8 mouse cellular contexts compared by ENCODE assay signal in genomic region chr12:102705216-102705871, GRCm38 (mm10). TPM values are rescaled to one million over a fixed set of nuclear protein-coding genes. Genes with fewer than 3 reads are reported as not detected.
DNase-seq lines count a peak whose midpoint lies in the region; ATAC-seq and TF ChIP-seq lines count a peak whose summit lies in the region.

No protein-coding gene starts in this region.

- TF ChIP-seq POLR2A in olfactory bulb, adult 2 months (IDR thresholded peaks at IDR 0.05; ENCODE audit: insufficient read depth, low read depth, low read length) = peak; percentile 38; the same call in 1 of the 2 replicates

- peak; percentile 95 for TF ChIP-seq CTCF in forebrain, postnatal 0 days (IDR thresholded peaks at IDR 0.05; ENCODE audit: low read depth)
- peak; percentile 98 for TF ChIP-seq CTCF in olfactory bulb, adult 2 months (IDR thresholded peaks at IDR 0.05; ENCODE audit: insufficient read depth, low read depth, low read length)

- under 1% methylated on average over 45 of the region's 45 CpGs for WGBS in forebrain, postnatal 0 days
- WGBS in lung, embryonic 15.5 days = 1% methylated on average over 45 of the region's 45 CpGs
- 2% methylated on average over 45 of the region's 45 CpGs for WGBS in olfactory bulb, adult 2 months

- peak; percentile 87 for ATAC-seq in forebrain, postnatal 0 days
- peak; percentile 68 for ATAC-seq in lung, embryonic 15.5 days (ENCODE audit: borderline replicate concordance, extremely low read depth, low FRiP score, low TSS enrichment)

- H3K27ac ChIP-seq in ES-E14 (ENCODE audit: insufficient read depth, low read depth, low read length, poor library complexity, severe bottlenecking) = peak overlapping the region; percentile 76
- peak overlapping the region; percentile 96 for H3K27ac ChIP-seq in forebrain, postnatal 0 days (ENCODE audit: low read depth, low read length)
- peak overlapping the region; percentile 87 for H3K27ac ChIP-seq in lung, embryonic 15.5 days
- peak overlapping the region; percentile 94 for H3K27ac ChIP-seq in olfactory bulb, adult 2 months (ENCODE audit: insufficient read depth, low read depth, low read length)

- peak overlapping the region; percentile 86 for H3K9ac ChIP-seq in ES-E14 (ENCODE audit: insufficient read depth, low read depth, low read length, poor library complexity, severe bottlenecking)
- peak overlapping the region; percentile 90 for H3K9ac ChIP-seq in forebrain, postnatal 0 days
- peak overlapping the region; percentile 77 for H3K9ac ChIP-seq in lung, embryonic 15.5 days

- H3K36me3 ChIP-seq in ES-E14 (ENCODE audit: control insufficient read depth, insufficient read depth, low read length, poor library complexity, severe bottlenecking) = no peaks in the 10 kb centered on the region
- no peaks in the 10 kb centered on the region for H3K36me3 ChIP-seq in forebrain, postnatal 0 days (ENCODE audit: insufficient read depth)
- no peaks in the 10 kb centered on the region for H3K36me3 ChIP-seq in lung, embryonic 15.5 days

- H3K9me3 ChIP-seq in ES-E14 (ENCODE audit: control insufficient read depth, insufficient read depth, low read depth, low read length) = no peaks in the 10 kb centered on the region
- no peaks in the 10 kb centered on the region for H3K9me3 ChIP-seq in forebrain, postnatal 0 days (ENCODE audit: low read length)
- no peaks in the 10 kb centered on the region for H3K9me3 ChIP-seq in lung, embryonic 15.5 days

- H3K4me2 ChIP-seq in forebrain, postnatal 0 days (ENCODE audit: low read depth) = peak overlapping the region; percentile 79
- H3K4me2 ChIP-seq in lung, embryonic 15.5 days = peak overlapping the region; percentile 99

- in situ Hi-C loops in ES-E14 (cut with MboI; ENCODE audit: low sequenced_read_pairs in 2 of 2, unreplicated experiment in 2 of 2) = no loop called here

- DNase-seq in ES-E14 (ENCODE audit: low read depth, low spot score) = peak; percentile 60
- peak; percentile 90 to 97 for DNase-seq in cerebellum, adult 18-20 months
- peak; percentile 94 for DNase-seq in forebrain, postnatal 0 days
- peak; percentile 93 for DNase-seq in heart, postnatal 4 days
- peak; percentile 61 for DNase-seq in layer of hippocampus, adult 9-10 months (ENCODE audit: low spot score)
- DNase-seq in thymus, adult 18-20 months = peak; percentile 73 to 80

- peak overlapping the region; percentile 73 to 92 for H3K4me3 ChIP-seq in ES-E14 (ENCODE audit: insufficient read depth in 1 of 2, low read depth in 1 of 2, low read length in 2 of 2, poor library complexity in 1 of 2, severe bottlenecking in 1 of 2)
- H3K4me3 ChIP-seq in forebrain, postnatal 0 days (ENCODE audit: low read depth, low read length) = peak overlapping the region; percentile 88
- H3K4me3 ChIP-seq in lung, embryonic 15.5 days = peak overlapping the region; percentile 84
- peak overlapping the region; percentile 100 for H3K4me3 ChIP-seq in olfactory bulb, adult 2 months (ENCODE audit: insufficient read depth, low read depth, low read length)

- no peaks in the 10 kb centered on the region for H3K27me3 ChIP-seq in forebrain, postnatal 0 days (ENCODE audit: insufficient read depth, low read length)
- H3K27me3 ChIP-seq in lung, embryonic 15.5 days = no peaks in the 10 kb centered on the region

- H3K4me1 ChIP-seq in ES-E14 (ENCODE audit: control insufficient read depth in 2 of 2, insufficient read depth in 2 of 2, low read length in 2 of 2, poor library complexity in 1 of 2) = peaks cover 8 to 38% of the 10 kb centered on the region in 2 experiments
- peaks cover 17% of the 10 kb centered on the region for H3K4me1 ChIP-seq in forebrain, postnatal 0 days (ENCODE audit: insufficient read depth)
- H3K4me1 ChIP-seq in lung, embryonic 15.5 days = peaks cover 24% of the 10 kb centered on the region
- peaks cover 37% of the 10 kb centered on the region for H3K4me1 ChIP-seq in olfactory bulb, adult 2 months (ENCODE audit: control insufficient read depth, insufficient read depth, low read length)

TF ChIP-seq in ES-E14, 5 proteins besides CTCF, POLR2A, EP300 and RAD21:
- TF ChIP-seq HCFC1 (IDR thresholded peaks at IDR 0.05; ENCODE audit: borderline replicate concordance, insufficient read depth, low read length) (no peak), MAFK (IDR thresholded peaks at IDR 0.05; ENCODE audit: insufficient read depth, low read depth, low read length) (no peak), ZNF384 (IDR thresholded peaks at IDR 0.05; ENCODE audit: low read depth, low read length) (no peak), ZC3H11A (IDR thresholded peaks at IDR 0.05; ENCODE audit: borderline replicate concordance, low read depth, low read length) (no peak), CHD2 (IDR thresholded peaks at IDR 0.05; ENCODE audit: low read depth, low read length) (no peak)

RNA-seq across cellular contexts. Expression of gene Itpk1, which starts 0.6 kb away (rescaled TPM):
- total RNA-seq in ES-E14 (2012; rRNA removed) = 33.1 and 40.6 TPM in 2 replicates
- total RNA-seq in forebrain, postnatal 0 days (2014; rRNA removed) = 47.5 and 66.5 TPM in 2 replicates
- 47.6 and 50.8 TPM in 2 replicates for polyA plus RNA-seq in forebrain, postnatal 0 days (2015; fragmentation: Nextera tagmentation; extraction: Ambion mirVana)
- 1 to 10 TPM; 7.5 to 7.9 TPM for total RNA-seq in heart, postnatal 4 days (2021)
- polyA plus RNA-seq in lung, embryonic 15.5 days (2015; fragmentation: Nextera tagmentation; extraction: Ambion mirVana) = 8.0 and 9.6 TPM in 2 replicates
- polyA plus RNA-seq in olfactory bulb, adult 2 months (2012; ENCODE audit: insufficient read depth, insufficient read length, low replicate concordance, missing spikeins) = not detected in 2 replicates

RNA-seq across cellular contexts. Expression of gene Moap1, which starts 38.1 kb away (rescaled TPM):
- 4.0 and 8.8 TPM in 2 replicates for total RNA-seq in ES-E14 (2012; rRNA removed)
- total RNA-seq in forebrain, postnatal 0 days (2014; rRNA removed) = 35.0 and 47.2 TPM in 2 replicates
- polyA plus RNA-seq in forebrain, postnatal 0 days (2015; fragmentation: Nextera tagmentation; extraction: Ambion mirVana) = 53.4 and 61.4 TPM in 2 replicates
- 10 to 100 TPM in 1 of 2 experiments, 1 to 10 TPM in 1; 8.2 to 11.4 TPM for total RNA-seq in heart, postnatal 4 days (2021)
- polyA plus RNA-seq in lung, embryonic 15.5 days (2015; fragmentation: Nextera tagmentation; extraction: Ambion mirVana) = 27.3 and 27.4 TPM in 2 replicates
- not detected in 2 replicates for polyA plus RNA-seq in olfactory bulb, adult 2 months (2012; ENCODE audit: insufficient read depth, insufficient read length, low replicate concordance, missing spikeins)

RNA-seq across cellular contexts. Expression of gene Tmem251, which starts 38.2 kb away (rescaled TPM):
- 2.9 and 4.0 TPM in 2 replicates for total RNA-seq in ES-E14 (2012; rRNA removed)
- 5.7 and 6.0 TPM in 2 replicates for total RNA-seq in forebrain, postnatal 0 days (2014; rRNA removed)
- 12.9 and 13.1 TPM in 2 replicates for polyA plus RNA-seq in forebrain, postnatal 0 days (2015; fragmentation: Nextera tagmentation; extraction: Ambion mirVana)
- 1 to 10 TPM; 5.7 to 6.0 TPM for total RNA-seq in heart, postnatal 4 days (2021)
- polyA plus RNA-seq in lung, embryonic 15.5 days (2015; fragmentation: Nextera tagmentation; extraction: Ambion mirVana) = 9.5 and 10.1 TPM in 2 replicates
- not detected in 2 replicates for polyA plus RNA-seq in olfactory bulb, adult 2 months (2012; ENCODE audit: insufficient read depth, insufficient read length, low replicate concordance, missing spikeins)

RNA-seq across cellular contexts. Expression of gene Gm28051, which starts 52.2 kb away (rescaled TPM):
- not detected in 2 replicates for total RNA-seq in ES-E14 (2012; rRNA removed)
- total RNA-seq in forebrain, postnatal 0 days (2014; rRNA removed) = not detected in 2 replicates
- not detected in 2 replicates for polyA plus RNA-seq in forebrain, postnatal 0 days (2015; fragmentation: Nextera tagmentation; extraction: Ambion mirVana)
- not detected for total RNA-seq in heart, postnatal 4 days (2021)
- polyA plus RNA-seq in lung, embryonic 15.5 days (2015; fragmentation: Nextera tagmentation; extraction: Ambion mirVana) = not detected in 2 replicates
- polyA plus RNA-seq in olfactory bulb, adult 2 months (2012; ENCODE audit: insufficient read depth, insufficient read length, low replicate concordance, missing spikeins) = not detected in 2 replicates

RNA-seq across cellular contexts. Expression of gene Gon7, which starts 52.3 kb away (rescaled TPM):
- total RNA-seq in ES-E14 (2012; rRNA removed) = 31.8 and 34.2 TPM in 2 replicates
- total RNA-seq in forebrain, postnatal 0 days (2014; rRNA removed) = 27.1 and 27.7 TPM in 2 replicates
- 36.1 and 41.7 TPM in 2 replicates for polyA plus RNA-seq in forebrain, postnatal 0 days (2015; fragmentation: Nextera tagmentation; extraction: Ambion mirVana)
- total RNA-seq in heart, postnatal 4 days (2021) = 10 to 100 TPM; 13.0 to 13.5 TPM
- 29.5 and 31.3 TPM in 2 replicates for polyA plus RNA-seq in lung, embryonic 15.5 days (2015; fragmentation: Nextera tagmentation; extraction: Ambion mirVana)
- polyA plus RNA-seq in olfactory bulb, adult 2 months (2012; ENCODE audit: insufficient read depth, insufficient read length, low replicate concordance, missing spikeins) = not detected in 2 replicates

Comparison
In these comparisons a context has a peak if more than half of its experiments do, and no peak if none do; other contexts are left out.
1. Peak in every context shown above with its lines: DNase-seq, ATAC-seq, H3K4me3 ChIP-seq and H3K27ac ChIP-seq.